Mouse (Mus musculus): ENCODE results near the gene Lck.

Lck gene

DNA sequence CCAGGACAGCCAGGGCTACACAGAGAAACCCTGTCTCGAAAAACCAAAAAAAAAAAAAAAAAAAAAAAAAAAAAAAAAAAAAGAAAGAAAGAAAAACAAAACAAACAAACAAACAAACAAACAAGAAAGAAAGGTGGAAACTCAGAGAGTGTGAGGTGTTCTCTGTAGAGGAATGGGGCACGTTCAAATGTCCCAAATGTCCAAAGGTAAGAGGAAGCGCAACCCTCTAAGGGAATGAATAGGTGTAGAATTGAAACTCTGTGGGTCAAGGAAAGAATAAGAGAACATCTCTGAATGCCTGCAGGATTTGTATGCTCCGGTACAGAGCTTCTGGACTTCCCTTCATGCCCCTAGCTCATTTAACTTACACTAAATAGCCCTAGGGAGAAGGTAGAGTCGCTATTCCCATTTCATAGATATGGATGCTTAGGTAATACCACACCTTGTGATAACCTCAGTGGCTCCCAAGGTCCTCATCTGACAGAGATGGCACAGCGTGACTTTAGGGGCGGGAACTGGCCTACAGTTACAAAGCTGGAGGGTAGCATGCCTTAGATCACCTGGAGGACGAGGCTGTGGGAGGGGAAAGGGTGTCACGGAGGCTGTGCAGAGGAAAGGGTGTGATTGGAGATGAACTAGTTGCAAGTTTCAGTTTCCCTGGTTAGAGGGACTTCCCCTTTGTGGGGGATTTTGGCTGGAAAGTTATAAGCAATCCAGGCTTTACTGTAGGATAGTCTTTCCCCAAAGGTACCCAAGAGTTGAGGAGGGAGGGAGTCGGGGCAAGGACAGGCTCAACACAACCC lies 65.8 kb downstream of the Lck start:
- peak; percentile 91 for DNase-seq

- DNase-seq, result no peak
Measured at GRCm38 (mm10) chr4:129505511-129505910, 67.9 kb downstream of the Lck start.

DNA sequence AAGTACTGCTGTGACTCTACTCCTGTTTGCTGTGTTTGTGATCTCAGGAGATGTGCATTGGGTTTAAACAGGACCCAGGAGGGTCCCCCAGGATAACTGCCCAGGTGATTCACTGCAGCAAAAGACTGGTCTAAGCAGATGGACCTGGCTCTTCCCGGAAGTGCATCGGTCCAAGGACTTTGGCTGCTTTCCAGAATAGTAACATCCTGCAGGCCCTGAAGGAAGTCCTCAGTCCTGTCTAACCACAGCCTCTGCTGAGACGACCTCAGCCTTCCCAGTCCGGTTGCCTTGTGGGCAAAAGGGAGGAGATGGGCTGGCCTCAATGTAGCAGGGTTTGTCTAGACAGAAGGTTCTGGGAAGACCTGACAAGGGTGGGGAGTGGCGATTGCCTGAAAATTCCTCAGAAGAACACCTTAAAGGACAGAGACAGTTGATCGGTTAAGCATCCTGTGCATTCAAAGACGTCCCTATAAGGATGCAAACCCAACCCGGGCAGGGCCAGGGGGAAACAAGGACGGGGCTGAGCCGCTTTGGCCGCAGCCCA lies 70.5 kb downstream of the Lck start:
- DNase-seq, result peak; percentile 93

DNA sequence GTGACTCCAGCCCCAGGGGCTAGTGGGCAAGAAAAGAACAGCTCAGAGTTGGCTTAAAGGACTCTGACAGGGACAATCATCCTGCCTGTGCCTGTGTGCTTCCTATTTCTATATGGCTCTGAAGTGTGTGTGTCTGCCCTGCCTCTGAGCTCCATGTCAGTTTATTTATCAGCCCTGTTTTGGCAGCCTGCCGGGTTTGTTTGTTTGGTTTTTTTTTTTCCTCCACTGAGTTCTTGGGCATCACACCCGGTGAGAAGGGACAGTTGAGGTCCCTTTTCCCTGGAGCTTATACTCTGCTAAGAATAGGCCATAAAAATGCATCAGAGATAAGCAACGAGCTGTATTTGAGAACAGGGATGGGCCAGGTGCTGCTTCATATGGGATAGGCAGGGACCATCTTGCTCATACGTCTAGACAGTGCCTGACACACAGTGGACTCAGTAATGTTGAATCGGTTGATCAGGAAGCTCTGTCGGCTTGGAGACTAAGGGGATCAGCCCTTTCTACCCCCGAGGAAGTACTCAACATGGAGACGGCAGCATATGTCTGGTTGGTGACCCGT lies 71.0 kb downstream of the Lck start:
- DNase-seq, result no peak

- peak; percentile 99 for DNase-seq
Measured at GRCm38 (mm10) chr4:129500607-129501566, 72.6 kb downstream of the Lck start.

DNA sequence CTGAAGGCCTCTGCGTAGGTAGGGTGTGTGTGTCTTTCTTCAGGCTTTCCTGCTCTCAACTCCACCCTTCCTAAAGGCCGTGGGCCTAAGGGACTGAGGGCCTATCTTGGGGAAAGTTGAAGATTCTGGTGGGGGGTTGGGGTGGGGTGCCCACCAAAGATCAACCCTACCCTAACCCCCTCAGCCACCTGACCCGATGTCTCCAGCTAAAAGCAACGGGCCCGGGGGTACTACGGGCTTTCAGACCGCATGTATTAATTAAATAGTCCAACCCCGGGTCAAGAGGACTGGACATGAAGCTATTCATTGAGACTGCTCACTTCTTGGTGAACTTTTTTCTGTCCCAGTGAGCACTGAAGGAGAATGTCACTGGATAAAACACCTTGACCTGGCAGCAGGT lies 73.4 kb downstream of the Lck start:
- DNase-seq, result peak; percentile 90

DNA sequence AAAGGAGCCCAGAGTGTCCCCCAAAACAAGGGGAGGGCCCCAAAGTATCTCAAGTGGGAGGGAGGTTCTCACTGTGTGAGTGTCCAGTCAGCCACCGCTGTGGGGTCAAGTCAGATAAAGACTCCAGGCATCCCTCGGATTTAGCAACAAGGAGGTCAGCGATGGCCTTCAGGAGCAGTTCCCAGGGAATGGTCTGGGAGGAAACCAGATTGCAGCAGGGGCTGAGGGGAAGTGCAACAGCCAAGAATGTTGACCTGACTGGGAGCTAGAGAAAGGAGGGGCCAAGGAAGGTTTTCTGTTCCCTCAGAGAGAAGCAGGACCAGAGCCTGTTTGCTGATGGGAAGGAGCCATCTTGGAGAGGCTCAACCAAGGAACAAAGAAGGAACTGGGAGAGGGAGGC lies 74.5 kb downstream of the Lck start:
- DNase-seq, result peak; percentile 92

Data from heart, adult 11 months (tissue).